Mouse (Mus musculus) lung, embryonic 16.5 days (tissue): ENCODE results near the gene Gramd1c. TPM values are rescaled to one million over a fixed set of nuclear protein-coding genes. Genes with fewer than 3 reads are reported as not detected.

Source experiments
- ATAC-seq: fragments of 200-750 bp; cut with Nextera tagmentation; 2 replicates; pipeline ENCODE4 v1.8.0; 2017; ENCODE audit warnings: low read depth, mild to moderate bottlenecking, moderate library complexity
- H3K27ac ChIP-seq: fragments of 300-500 bp; sonication (generic); 2 replicates; pipeline ENCODE4 v1.5.1; 2014; ENCODE audit warnings: mild to moderate bottlenecking, control low read depth, low read length
- H3K27me3 ChIP-seq: fragments of 300-500 bp; sonication (generic); 2 replicates; pipeline ENCODE4 v1.6.1; 2014; ENCODE audit warnings: low read depth, low read length, mixed read lengths; ENCODE audit not compliant: control insufficient read depth, insufficient read depth
- H3K36me3 ChIP-seq: fragments of 300-500 bp; sonication (generic); 2 replicates; pipeline ENCODE4 v1.6.1; 2014; ENCODE audit warnings: low read length; ENCODE audit not compliant: control insufficient read depth, insufficient read depth
- H3K4me1 ChIP-seq: fragments of 300-500 bp; sonication (generic); replicated peaks from 2 replicates; pipeline ENCODE4 v1.6.1; 2014; ENCODE audit warnings: low read length, mixed read lengths; ENCODE audit not compliant: control insufficient read depth, insufficient read depth
- H3K4me2 ChIP-seq: fragments of 300-500 bp; sonication (generic); 2 replicates; pipeline ENCODE4 v1.6.1; 2014; ENCODE audit warnings: low read depth, low read length, control low read depth
- H3K4me3 ChIP-seq: fragments of 300-500 bp; sonication (generic); 2 replicates; pipeline ENCODE4 v1.5.1; 2014; ENCODE audit warnings: mild to moderate bottlenecking, low read length, control low read depth
- H3K9ac ChIP-seq: fragments of 300-500 bp; sonication (generic); 2 replicates; pipeline ENCODE4 v1.6.1; 2014; ENCODE audit warnings: low read length, control low read depth
- H3K9me3 ChIP-seq: fragments of 300-500 bp; sonication (generic); 2 replicates; pipeline ENCODE4 v1.6.1; 2016; ENCODE audit warnings: low read length; ENCODE audit not compliant: control insufficient read depth
- WGBS: fragments of 180-500 bp; shearing (Covaris S2); extraction: QIAGEN DNeasy Blood & Tissue Kit; methylation state at CpG from one replicate; pipeline ENCODE4 v1.1.7; 2014; 5-methylcytosine and 5-hydroxymethylcytosine counted together
- polyA plus RNA-seq: library from polyadenylated mRNA; unstranded; fragments of >200 nt; fragmentation: Nextera tagmentation; extraction: Ambion mirVana; gene quantifications from 2 replicates; pipeline ENCODE4 v1.2.1, GENCODE M21; 2015

The Gramd1c gene
- polyA plus RNA-seq, 1 experiment from 2014 or later, result 10.0 TPM

GRCm38 (mm10) chr16:44060604-44061286, 2.4 kb downstream of the Gramd1c start:
- WGBS, result 85% methylated on average over 18 of the region's 18 CpGs
- H3K27ac ChIP-seq, result no peak overlapping the region
- no peak overlapping the region for H3K9ac ChIP-seq
- H3K4me3 ChIP-seq, result no peak overlapping the region
- no peaks in the 10 kb centered on the region for H3K4me1 ChIP-seq
- no peaks in the 10 kb centered on the region for H3K27me3 ChIP-seq
- H3K9me3 ChIP-seq, result no peaks in the 10 kb centered on the region
- H3K4me2 ChIP-seq, result no peak overlapping the region
- H3K36me3 ChIP-seq, result no peaks in the 10 kb centered on the region
- ATAC-seq, result no peak

GRCm38 (mm10) chr16:44058745-44059144, 4.4 kb downstream of the Gramd1c start:
- H3K4me2 ChIP-seq, result no peak overlapping the region
- H3K4me1 ChIP-seq, result no peaks in the 10 kb centered on the region
- no peak overlapping the region for H3K4me3 ChIP-seq
- no peak for ATAC-seq
- no peaks in the 10 kb centered on the region for H3K36me3 ChIP-seq
- H3K27ac ChIP-seq, result no peak overlapping the region
- no peaks in the 10 kb centered on the region for H3K9me3 ChIP-seq
- 22% methylated on average over 10 of the region's 10 CpGs for WGBS
- no peak overlapping the region for H3K9ac ChIP-seq
- no peaks in the 10 kb centered on the region for H3K27me3 ChIP-seq

- H3K9me3 ChIP-seq, result no peaks in the 10 kb centered on the region
- no peak overlapping the region for H3K4me3 ChIP-seq
- H3K36me3 ChIP-seq, result no peaks in the 10 kb centered on the region
- no peak for ATAC-seq
- no peaks in the 10 kb centered on the region for H3K4me1 ChIP-seq
- 66% methylated on average over 8 of the region's 8 CpGs for WGBS
- no peak overlapping the region for H3K4me2 ChIP-seq
- H3K9ac ChIP-seq, result no peak overlapping the region
- no peak overlapping the region for H3K27ac ChIP-seq
- no peaks in the 10 kb centered on the region for H3K27me3 ChIP-seq
These were observed 7.4 kb downstream of the Gramd1c start for GRCm38 (mm10) chr16:44055766-44056165.

- Histone ChIP-seq H3K4me1 (no peaks in the 10 kb centered on the region), H3K4me2 (no peak overlapping the region), H3K9ac (no peak overlapping the region), H3K27ac (no peak overlapping the region), H3K9me3 (no peaks in the 10 kb centered on the region), H3K36me3 (no peaks in the 10 kb centered on the region), H3K27me3 (no peaks in the 10 kb centered on the region), H3K4me3 (no peak overlapping the region)
- WGBS, result 53% methylated on average over 6 of the region's 6 CpGs
- no peak for ATAC-seq
These were observed 9.9 kb downstream of the Gramd1c start for GRCm38 (mm10) chr16:44053265-44053664.

GRCm38 (mm10) chr16:44052390-44052789, 10.8 kb downstream of the Gramd1c start:
- Histone ChIP-seq H3K9me3 (no peaks in the 10 kb centered on the region), H3K4me3 (no peak overlapping the region), H3K36me3 (no peaks in the 10 kb centered on the region), H3K4me2 (no peak overlapping the region), H3K27me3 (no peaks in the 10 kb centered on the region), H3K4me1 (no peaks in the 10 kb centered on the region), H3K9ac (no peak overlapping the region), H3K27ac (no peak overlapping the region)
- WGBS, result 81% methylated on average over 6 of the region's 6 CpGs
- ATAC-seq, result no peak

- H3K27ac ChIP-seq, result no peak overlapping the region
- H3K27me3 ChIP-seq, result no peaks in the 10 kb centered on the region
- no peak overlapping the region for H3K9ac ChIP-seq
- 73% methylated on average over 5 of the region's 5 CpGs for WGBS
- no peak overlapping the region for H3K4me3 ChIP-seq
- no peaks in the 10 kb centered on the region for H3K36me3 ChIP-seq
- no peak overlapping the region for H3K4me2 ChIP-seq
- H3K9me3 ChIP-seq, result no peaks in the 10 kb centered on the region
- H3K4me1 ChIP-seq, result no peaks in the 10 kb centered on the region
- ATAC-seq, result no peak
These were observed 13.0 kb downstream of the Gramd1c start for GRCm38 (mm10) chr16:44050139-44050538.

- Histone ChIP-seq H3K27me3 (no peaks in the 10 kb centered on the region), H3K36me3 (no peaks in the 10 kb centered on the region), H3K4me3 (no peak overlapping the region), H3K9ac (no peak overlapping the region), H3K4me1 (no peaks in the 10 kb centered on the region), H3K27ac (no peak overlapping the region), H3K4me2 (no peak overlapping the region), H3K9me3 (no peaks in the 10 kb centered on the region)
- no peak for ATAC-seq
- 80% methylated on average over 4 of the region's 4 CpGs for WGBS
These were observed 24.0 kb downstream of the Gramd1c start for GRCm38 (mm10) chr16:44039112-44039511.

GRCm38 (mm10) chr16:44035221-44035620, 27.9 kb downstream of the Gramd1c start:
- H3K9me3 ChIP-seq, result no peaks in the 10 kb centered on the region
- WGBS, result 81% methylated on average over 3 of the region's 3 CpGs
- H3K4me1 ChIP-seq, result no peaks in the 10 kb centered on the region
- no peaks in the 10 kb centered on the region for H3K36me3 ChIP-seq
- H3K27ac ChIP-seq, result no peak overlapping the region
- no peaks in the 10 kb centered on the region for H3K27me3 ChIP-seq
- H3K9ac ChIP-seq, result no peak overlapping the region
- H3K4me3 ChIP-seq, result no peak overlapping the region
- ATAC-seq, result no peak
- H3K4me2 ChIP-seq, result no peak overlapping the region

GRCm38 (mm10) chr16:44033365-44033764, 29.8 kb downstream of the Gramd1c start:
- no peaks in the 10 kb centered on the region for H3K36me3 ChIP-seq
- no peak overlapping the region for H3K9ac ChIP-seq
- H3K4me2 ChIP-seq, result no peak overlapping the region
- no peaks in the 10 kb centered on the region for H3K9me3 ChIP-seq
- H3K27ac ChIP-seq, result no peak overlapping the region
- no peaks in the 10 kb centered on the region for H3K4me1 ChIP-seq
- 73% methylated on average over 5 of the region's 5 CpGs for WGBS
- H3K4me3 ChIP-seq, result no peak overlapping the region
- no peaks in the 10 kb centered on the region for H3K27me3 ChIP-seq
- no peak for ATAC-seq

- H3K4me1 ChIP-seq, result no peaks in the 10 kb centered on the region
- no peak for ATAC-seq
- H3K27ac ChIP-seq, result no peak overlapping the region
- no peak overlapping the region for H3K4me2 ChIP-seq
- H3K36me3 ChIP-seq, result no peaks in the 10 kb centered on the region
- no peaks in the 10 kb centered on the region for H3K27me3 ChIP-seq
- 26% methylated on average over 2 of the region's 2 CpGs for WGBS
- H3K4me3 ChIP-seq, result no peak overlapping the region
- H3K9ac ChIP-seq, result no peak overlapping the region
- H3K9me3 ChIP-seq, result no peaks in the 10 kb centered on the region
These were observed 33.9 kb downstream of the Gramd1c start for GRCm38 (mm10) chr16:44029273-44029672.
